Mouse (Mus musculus): ENCODE results near the gene Cacna1s. TPM values are rescaled to one million over a fixed set of nuclear protein-coding genes. Genes with fewer than 3 reads are reported as not detected.

Gene Cacna1s
- polyA plus RNA-seq, 1 experiment from 2014 or later: 0.10 TPM

- Histone ChIP-seq H3K9ac (no peak overlapping the region), H3K4me2 (no peak overlapping the region), H3K4me3 (replicated peaks) (no peak overlapping the region), H3K27ac (no peak overlapping the region), H3K36me3 (no peaks in the 10 kb centered on the region), H3K27me3 (replicated peaks) (no peaks in the 10 kb centered on the region), H3K9me3 (no peaks in the 10 kb centered on the region), H3K4me1 (no peaks in the 10 kb centered on the region)
- 81% methylated on average over 5 of the region's 5 CpGs for WGBS
- ATAC-seq (ENCODE audit: insufficient read depth, low FRiP score, low read depth): no peak
Measured at GRCm38 (mm10) chr1:136094807-136095206, 42.3 kb downstream of the Cacna1s start.

GRCm38 (mm10) chr1:136102094-136102493, 49.5 kb downstream of the Cacna1s start:
- Histone ChIP-seq H3K4me3 (replicated peaks) (no peak overlapping the region), H3K9ac (no peak overlapping the region), H3K4me2 (no peak overlapping the region), H3K27me3 (replicated peaks) (no peaks in the 10 kb centered on the region), H3K27ac (no peak overlapping the region), H3K36me3 (no peaks in the 10 kb centered on the region), H3K4me1 (no peaks in the 10 kb centered on the region), H3K9me3 (no peaks in the 10 kb centered on the region)
- 60% methylated on average over 4 of the region's 4 CpGs for WGBS
- no peak for ATAC-seq (ENCODE audit: insufficient read depth, low FRiP score, low read depth)

GRCm38 (mm10) chr1:136102551-136102950, 50.0 kb downstream of the Cacna1s start:
- no peak overlapping the region for H3K9ac ChIP-seq
- no peak overlapping the region for H3K4me2 ChIP-seq
- ATAC-seq (ENCODE audit: insufficient read depth, low FRiP score, low read depth): no peak
- H3K27me3 ChIP-seq (replicated peaks): no peaks in the 10 kb centered on the region
- H3K27ac ChIP-seq: no peak overlapping the region
- 67% methylated on average over 3 of the region's 3 CpGs for whole genome bisulfite sequencing
- H3K4me1 ChIP-seq: no peaks in the 10 kb centered on the region
- no peaks in the 10 kb centered on the region for H3K36me3 ChIP-seq
- no peaks in the 10 kb centered on the region for H3K9me3 ChIP-seq
- H3K4me3 ChIP-seq (replicated peaks): no peak overlapping the region

GRCm38 (mm10) chr1:136102981-136103380, 50.4 kb downstream of the Cacna1s start:
- Histone ChIP-seq H3K27me3 (replicated peaks) (no peaks in the 10 kb centered on the region), H3K4me3 (replicated peaks) (no peak overlapping the region), H3K4me2 (no peak overlapping the region), H3K9me3 (no peaks in the 10 kb centered on the region), H3K4me1 (no peaks in the 10 kb centered on the region), H3K9ac (no peak overlapping the region), H3K27ac (no peak overlapping the region), H3K36me3 (no peaks in the 10 kb centered on the region)
- ATAC-seq (ENCODE audit: insufficient read depth, low FRiP score, low read depth): no peak
- WGBS: 52% methylated on average over 2 of the region's 2 CpGs

- no peak overlapping the region for H3K4me3 ChIP-seq (replicated peaks)
- no peak overlapping the region for H3K9ac ChIP-seq
- WGBS: 85% methylated on average over 7 of the region's 7 CpGs
- no peaks in the 10 kb centered on the region for H3K9me3 ChIP-seq
- H3K4me1 ChIP-seq: no peaks in the 10 kb centered on the region
- no peak for ATAC-seq (ENCODE audit: insufficient read depth, low FRiP score, low read depth)
- no peaks in the 10 kb centered on the region for H3K27me3 ChIP-seq (replicated peaks)
- H3K36me3 ChIP-seq: no peaks in the 10 kb centered on the region
- H3K27ac ChIP-seq: no peak overlapping the region
- H3K4me2 ChIP-seq: no peak overlapping the region
Measured at GRCm38 (mm10) chr1:136103696-136104095, 51.1 kb downstream of the Cacna1s start.

- 50% methylated on average over 4 of the region's 4 CpGs for WGBS
- Histone ChIP-seq H3K9me3 (no peaks in the 10 kb centered on the region), H3K27me3 (replicated peaks) (no peaks in the 10 kb centered on the region), H3K9ac (no peak overlapping the region), H3K27ac (no peak overlapping the region), H3K4me1 (no peaks in the 10 kb centered on the region), H3K4me3 (replicated peaks) (no peak overlapping the region), H3K4me2 (no peak overlapping the region), H3K36me3 (no peaks in the 10 kb centered on the region)
- no peak for ATAC-seq (ENCODE audit: insufficient read depth, low FRiP score, low read depth)
Measured at GRCm38 (mm10) chr1:136104741-136105140, 52.2 kb downstream of the Cacna1s start.

- Histone ChIP-seq H3K27ac (no peak overlapping the region), H3K9ac (no peak overlapping the region), H3K27me3 (replicated peaks) (no peaks in the 10 kb centered on the region), H3K4me2 (no peak overlapping the region), H3K9me3 (no peaks in the 10 kb centered on the region), H3K36me3 (no peaks in the 10 kb centered on the region), H3K4me1 (no peaks in the 10 kb centered on the region), H3K4me3 (replicated peaks) (no peak overlapping the region)
- no peak for ATAC-seq (ENCODE audit: insufficient read depth, low FRiP score, low read depth)
- 77% methylated on average over 2 of the region's 2 CpGs for WGBS
Measured at GRCm38 (mm10) chr1:136109464-136109863, 56.9 kb downstream of the Cacna1s start.

- Histone ChIP-seq H3K4me3 (replicated peaks) (no peak overlapping the region), H3K36me3 (no peaks in the 10 kb centered on the region), H3K4me2 (no peak overlapping the region), H3K27me3 (replicated peaks) (no peaks in the 10 kb centered on the region), H3K27ac (no peak overlapping the region), H3K9me3 (no peaks in the 10 kb centered on the region), H3K4me1 (0 out of 2 replicates have a peak, but pooled peaks cover 4% of the 10 kb centered on the region), H3K9ac (no peak overlapping the region)
- ATAC-seq (ENCODE audit: insufficient read depth, low FRiP score, low read depth): no peak
- WGBS: 28% methylated on average over 3 of the region's 3 CpGs
Measured at GRCm38 (mm10) chr1:136116183-136116582, 63.6 kb downstream of the Cacna1s start.

- no peak overlapping the region for H3K4me2 ChIP-seq
- no peak overlapping the region for H3K9ac ChIP-seq
- no peaks in the 10 kb centered on the region for H3K9me3 ChIP-seq
- H3K27me3 ChIP-seq (replicated peaks): no peaks in the 10 kb centered on the region
- no peak overlapping the region for H3K27ac ChIP-seq
- H3K4me1 ChIP-seq: 0 out of 2 replicates have a peak, but pooled peaks cover 4% of the 10 kb centered on the region
- H3K4me3 ChIP-seq (replicated peaks): no peak overlapping the region
- no peaks in the 10 kb centered on the region for H3K36me3 ChIP-seq
- ATAC-seq (ENCODE audit: insufficient read depth, low FRiP score, low read depth): no peak
- WGBS: 81% methylated on average over 9 of the region's 9 CpGs
Measured at GRCm38 (mm10) chr1:136117069-136117468, 64.5 kb downstream of the Cacna1s start.

GRCm38 (mm10) chr1:136118875-136119274, 66.3 kb downstream of the Cacna1s start:
- Histone ChIP-seq H3K4me1 (0 out of 2 replicates have a peak, but pooled peaks cover 4% of the 10 kb centered on the region), H3K27me3 (replicated peaks) (no peaks in the 10 kb centered on the region), H3K27ac (no peak overlapping the region), H3K9ac (no peak overlapping the region), H3K36me3 (no peaks in the 10 kb centered on the region), H3K4me3 (replicated peaks) (no peak overlapping the region), H3K9me3 (no peaks in the 10 kb centered on the region), H3K4me2 (no peak overlapping the region)
- WGBS: 49% methylated on average over 8 of the region's 8 CpGs
- ATAC-seq (ENCODE audit: insufficient read depth, low FRiP score, low read depth): no peak

GRCm38 (mm10) chr1:136119571-136120262, 67.2 kb downstream of the Cacna1s start:
- no peak for ATAC-seq (ENCODE audit: insufficient read depth, low FRiP score, low read depth)
- H3K9me3 ChIP-seq: no peaks in the 10 kb centered on the region
- WGBS: 76% methylated on average over 7 of the region's 7 CpGs
- 0 out of 2 replicates have a peak, but pooled peaks cover 6% of the 10 kb centered on the region for H3K4me1 ChIP-seq
- H3K27ac ChIP-seq: no peak overlapping the region
- no peak overlapping the region for H3K4me3 ChIP-seq (replicated peaks)
- H3K4me2 ChIP-seq: no peak overlapping the region
- no peak overlapping the region for H3K9ac ChIP-seq
- no peaks in the 10 kb centered on the region for H3K36me3 ChIP-seq
- no peaks in the 10 kb centered on the region for H3K27me3 ChIP-seq (replicated peaks)

GRCm38 (mm10) chr1:136120263-136120603, 67.7 kb downstream of the Cacna1s start:
- no peaks in the 10 kb centered on the region for H3K27me3 ChIP-seq (replicated peaks)
- no peak overlapping the region for H3K27ac ChIP-seq
- H3K4me3 ChIP-seq (replicated peaks): no peak overlapping the region
- no peaks in the 10 kb centered on the region for H3K36me3 ChIP-seq
- WGBS: 34% methylated on average over 1 of the region's 1 CpGs
- H3K9ac ChIP-seq: no peak overlapping the region
- ATAC-seq (ENCODE audit: insufficient read depth, low FRiP score, low read depth): no peak
- H3K9me3 ChIP-seq: no peaks in the 10 kb centered on the region
- H3K4me1 ChIP-seq: 0 out of 2 replicates have a peak, but pooled peaks cover 6% of the 10 kb centered on the region
- H3K4me2 ChIP-seq: no peak overlapping the region

GRCm38 (mm10) chr1:136120785-136121184, 68.2 kb downstream of the Cacna1s start:
- no peaks in the 10 kb centered on the region for H3K27me3 ChIP-seq (replicated peaks)
- WGBS: 49% methylated on average over 6 of the region's 6 CpGs
- no peak overlapping the region for H3K4me3 ChIP-seq (replicated peaks)
- no peak overlapping the region for H3K9ac ChIP-seq
- H3K4me2 ChIP-seq: no peak overlapping the region
- H3K4me1 ChIP-seq: 0 out of 2 replicates have a peak, but pooled peaks cover 6% of the 10 kb centered on the region
- H3K9me3 ChIP-seq: no peaks in the 10 kb centered on the region
- H3K27ac ChIP-seq: no peak overlapping the region
- H3K36me3 ChIP-seq: no peaks in the 10 kb centered on the region
- no peak for ATAC-seq (ENCODE audit: insufficient read depth, low FRiP score, low read depth)
